Mouse (Mus musculus): ENCODE measurements around the gene Pdzrn4. TPM values are rescaled to one million over a fixed set of nuclear protein-coding genes. Genes with fewer than 3 reads are reported as not detected.

The Pdzrn4 gene
- polyA plus RNA-seq, 1 experiment from 2014 or later: not detected

DNA sequence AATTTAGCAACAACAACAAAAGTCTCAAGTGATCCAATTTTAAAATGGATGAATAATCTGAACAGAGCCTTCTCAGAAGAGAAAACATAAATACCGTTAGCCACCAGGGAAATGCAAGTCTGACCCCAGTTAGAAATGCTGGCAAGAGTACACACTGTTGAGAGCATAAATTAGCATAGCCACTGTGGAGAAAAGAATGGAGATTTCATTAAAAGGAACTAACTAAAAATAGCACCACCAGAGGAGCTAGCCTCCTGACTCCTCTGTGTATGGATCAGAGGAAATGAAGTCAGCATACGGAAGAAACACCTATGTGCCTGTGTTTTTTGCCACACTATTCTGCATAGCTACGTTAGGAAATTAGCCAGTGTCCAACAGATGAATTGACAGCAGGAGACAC, 409.3 kb downstream of the Pdzrn4 start:
- CTCF ChIA-PET: no interaction called here
- no peak for TF ChIP-seq CTCF (IDR thresholded peaks at IDR 0.05)

DNA sequence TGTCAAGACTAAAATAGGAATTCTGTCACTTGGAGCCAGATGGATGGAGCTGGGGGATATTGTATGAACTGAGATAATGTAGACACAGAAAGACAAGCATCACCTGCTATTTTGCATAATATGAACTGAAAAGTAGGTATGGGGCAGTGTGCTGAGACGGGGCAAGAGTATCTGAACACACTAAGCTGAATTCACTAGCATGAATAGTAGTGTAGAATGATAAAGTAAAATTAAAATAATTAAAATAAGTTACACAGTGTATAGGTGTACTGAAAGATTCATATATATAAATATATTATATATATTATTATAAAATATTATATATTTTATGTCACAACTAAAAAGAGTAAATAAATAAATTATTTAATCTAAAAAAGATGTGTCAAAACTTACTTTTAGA, 409.7 kb downstream of the Pdzrn4 start:
- H3K27me3 ChIP-seq: no peaks in the 10 kb centered on the region
- ChIA-PET CTCF (no interaction called here), POLR2A (no interaction called here)
- no peak for TF ChIP-seq CTCF (IDR thresholded peaks at IDR 0.05)
- ATAC-seq (no peak), DNase-seq (ENCODE audit: low read depth, low spot score) (no peak)
- in situ Hi-C loops (cut with MboI; ENCODE audit: low pct_unique_long_range_greater_than_20kb): no loop called here

More for the DNA sequence above, 409.3 kb downstream of the Pdzrn4 start:
- no peak for ATAC-seq
- in situ Hi-C loops (cut with MboI; ENCODE audit: low pct_unique_long_range_greater_than_20kb): no loop called here
- POLR2A ChIA-PET: no interaction called here
- DNase-seq (ENCODE audit: low read depth, low spot score): no peak
- H3K27me3 ChIP-seq: no peaks in the 10 kb centered on the region
